19 mouse cellular contexts compared by ENCODE assay signal in genomic region chr13:32995051-32995450, GRCm38 (mm10). TPM values are rescaled to one million over a fixed set of nuclear protein-coding genes. Genes with fewer than 3 reads are reported as not detected.
"Had no signal": no experiment of that assay in that cellular context is flagged by ENCODE, and none has a peak within 500 bp of the region (broad histone marks: within the 10 kb centered on the region; RNA-seq: fewer than 3 reads in every experiment).

No protein-coding gene starts in this region.

- H3K27me3 ChIP-seq: kidney, embryonic 15.5 days; limb, embryonic 13.5 days; neural tube, embryonic 15.5 days had no signal

- H3K9me3 ChIP-seq: kidney, embryonic 15.5 days; limb, embryonic 13.5 days; midbrain, embryonic 10.5 days; neural tube, embryonic 15.5 days had no signal

- ATAC-seq: intestine, postnatal 0 days had no signal

- H3K4me3 ChIP-seq: kidney, embryonic 15.5 days; layer of hippocampus, adult 2 months; limb, embryonic 13.5 days; midbrain, embryonic 10.5 days; myocyte; neural tube, embryonic 15.5 days had no signal

- H3K4me2 ChIP-seq: kidney, embryonic 15.5 days; limb, embryonic 13.5 days; lung, embryonic 14.5 days; neural tube, embryonic 15.5 days had no signal

- H3K27ac ChIP-seq: kidney, embryonic 15.5 days; layer of hippocampus, adult 2 months; limb, embryonic 13.5 days; neural tube, embryonic 15.5 days; stomach, postnatal 0 days had no signal

- DNase-seq: left cerebral cortex, postnatal 4 days; lung, embryonic 14.5 days; lung, postnatal 10 days; lung, postnatal 4 days; midbrain, embryonic 14.5 days; right cerebral cortex, adult 18-20 months; thymus, adult 2 months; thymus, postnatal 25 days had no signal

- H3K36me3 ChIP-seq: kidney, embryonic 15.5 days; limb, embryonic 13.5 days; midbrain, embryonic 10.5 days; neural tube, embryonic 15.5 days had no signal

- H3K4me1 ChIP-seq: limb, embryonic 13.5 days; neural tube, embryonic 15.5 days had no signal

- H3K9ac ChIP-seq: kidney, embryonic 15.5 days; limb, embryonic 13.5 days; lung, embryonic 14.5 days; neural tube, embryonic 15.5 days had no signal

RNA-seq across cellular contexts. Expression of gene Serpinb9b, which starts 32.2 kb away (rescaled TPM):
- total RNA-seq: layer of hippocampus, adult 2 months; layer of hippocampus, postnatal 10 days; left cerebral cortex, adult 18-20 months; left cerebral cortex, postnatal 10 days had no signal
- polyA plus RNA-seq: limb, embryonic 13.5 days; midbrain, embryonic 10.5 days had no signal
